Mouse (Mus musculus): Measurements from ENCODE around the gene Scn4b.
A peak's percentile ranks its signal among the peaks of the same experiment; 100 is the strongest.

Scn4b gene

DNA sequence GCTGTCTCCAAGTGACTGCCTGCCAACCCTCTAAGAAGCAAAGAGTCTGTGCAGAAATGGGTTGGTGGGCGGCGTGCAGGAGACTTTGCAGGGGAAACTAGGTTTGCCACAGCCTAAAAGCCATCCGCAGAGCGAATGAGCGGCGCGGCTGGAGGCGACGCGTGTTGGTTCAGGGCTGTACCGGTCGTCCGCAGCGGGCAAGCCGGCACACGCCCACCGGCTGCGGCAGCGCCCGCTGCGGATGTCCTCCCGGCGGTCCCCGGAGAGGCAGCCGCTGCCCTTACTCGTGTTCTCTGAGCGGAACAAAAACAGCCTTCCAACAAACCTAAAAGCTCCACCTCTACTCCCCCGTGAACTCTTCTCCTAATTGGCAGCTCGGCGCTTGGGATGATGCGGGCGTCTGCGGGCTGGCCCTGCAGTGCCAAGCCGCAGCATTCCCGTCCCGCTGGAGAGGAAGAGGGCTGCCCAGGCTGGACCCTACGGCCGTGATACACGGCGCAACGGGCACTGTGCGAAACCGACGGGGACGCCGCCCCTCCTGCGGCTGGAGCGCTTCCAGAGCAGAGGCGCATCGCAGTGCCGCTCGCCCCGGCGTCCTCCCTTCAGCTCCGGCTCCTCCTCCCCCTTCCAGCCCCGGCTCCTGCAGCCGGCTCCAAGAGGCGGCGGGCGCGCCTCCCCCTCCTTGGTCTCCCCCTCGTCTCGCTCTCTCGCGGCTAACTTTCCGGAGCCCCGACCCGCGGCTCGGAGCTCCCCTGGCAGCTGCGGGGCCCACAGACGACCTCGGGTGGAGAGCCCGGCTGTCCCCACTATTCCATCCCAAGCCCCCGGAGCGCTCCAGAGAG, at the start of gene Scn4b:
Gene Scn4b (plus strand): TSS at position 205 of the 842 bp plus-strand sequence.
- peak; percentile 25 for DNase-seq

DNA sequence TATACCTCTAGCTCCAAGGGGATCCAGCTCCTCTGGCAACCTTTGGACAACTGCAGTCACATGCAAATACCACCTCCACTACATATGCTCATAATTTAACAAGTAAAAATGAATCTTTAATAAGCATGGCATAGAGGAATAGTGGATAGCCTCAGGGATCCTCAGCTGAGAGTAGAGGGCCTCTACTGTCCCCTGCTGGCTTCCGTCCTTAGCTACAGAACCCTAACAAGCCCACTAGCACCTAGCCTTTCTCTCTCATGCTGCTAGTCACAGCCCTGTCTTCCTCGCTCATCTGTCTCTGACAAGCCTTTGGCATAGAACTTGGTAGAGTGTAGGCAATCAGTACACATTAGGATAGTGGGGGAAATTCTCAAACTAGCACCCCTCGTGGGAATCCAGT, 47.4 kb upstream of the Scn4b start:
- no peak for DNase-seq

DNA sequence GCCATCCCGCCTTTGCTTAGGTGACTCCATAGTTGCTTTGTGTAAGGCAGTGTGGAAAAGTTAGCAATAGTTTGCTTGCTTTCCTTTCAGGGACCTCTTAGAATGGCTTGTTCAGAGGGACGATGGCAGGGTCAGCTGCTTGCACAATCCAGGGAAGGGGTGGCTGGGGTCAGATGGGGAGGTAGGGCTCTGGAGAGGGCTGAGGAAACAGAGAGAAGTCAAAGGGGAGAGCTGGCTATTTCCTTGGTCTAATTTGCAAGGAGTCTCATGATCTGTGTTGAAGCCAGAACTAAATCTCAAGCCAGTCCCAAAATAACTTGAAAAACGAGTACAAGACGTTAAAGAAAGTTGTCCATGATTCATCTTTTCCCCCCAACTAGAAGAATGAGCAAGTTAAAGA, 45.6 kb upstream of the Scn4b start:
- no peak for DNase-seq

DNA sequence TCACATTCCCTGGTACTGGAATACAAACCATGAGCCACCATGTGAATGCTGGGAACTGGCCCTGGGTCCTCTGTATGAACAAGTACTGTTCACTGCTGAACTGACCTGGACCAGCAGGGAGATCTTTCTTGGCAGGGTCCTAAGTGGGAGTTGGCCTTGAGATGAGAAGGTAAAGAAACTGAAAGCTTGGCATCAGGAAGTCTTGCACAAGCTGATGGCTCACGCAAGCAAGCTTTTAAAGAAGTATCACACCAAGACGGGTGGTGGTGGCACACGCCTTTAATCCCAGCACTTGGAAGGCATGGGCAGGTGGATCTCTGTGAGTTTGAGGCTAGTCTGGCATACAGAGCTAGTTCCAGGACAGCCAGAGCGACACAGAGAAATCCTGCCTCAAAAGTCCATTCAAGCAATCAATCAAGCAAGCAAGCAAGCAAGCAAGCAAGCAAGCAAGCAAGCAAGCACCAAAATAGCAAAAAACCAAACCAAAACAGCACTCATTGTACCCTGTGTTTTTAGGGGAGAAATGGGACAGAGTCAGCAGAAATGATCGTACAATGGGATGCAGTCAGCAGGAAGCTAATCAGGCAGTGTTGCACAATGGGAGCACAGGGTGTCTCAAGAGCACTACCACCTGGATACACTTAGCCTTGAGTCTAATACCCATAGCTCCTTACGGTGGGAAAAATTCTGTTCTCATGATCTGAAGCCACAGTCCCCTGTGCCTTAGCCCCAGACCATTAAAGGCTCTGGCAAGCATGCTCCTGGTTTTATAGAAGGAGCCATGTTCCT, 42.9 kb upstream of the Scn4b start:
- DNase-seq, result no peak

DNA sequence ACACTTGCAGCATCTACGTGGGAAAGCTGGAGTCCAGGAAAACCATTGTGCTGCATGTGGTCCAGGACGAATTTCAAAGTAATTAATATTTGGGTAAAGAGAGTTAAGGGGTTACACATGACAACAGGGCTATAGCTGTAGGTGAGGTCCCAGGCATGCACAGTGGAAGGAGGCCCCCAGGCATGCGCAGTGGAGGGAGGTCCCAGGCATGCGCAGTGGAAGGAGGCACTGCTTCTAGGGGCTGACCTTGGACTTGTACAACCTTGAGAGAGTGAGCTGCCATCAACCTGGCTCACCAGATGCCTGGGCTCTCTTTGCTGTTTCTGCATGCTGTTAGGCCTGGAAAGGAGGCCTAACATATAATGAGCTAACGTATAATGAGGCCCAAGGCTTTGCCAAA, 40.3 kb upstream of the Scn4b start:
- no peak for DNase-seq

DNA sequence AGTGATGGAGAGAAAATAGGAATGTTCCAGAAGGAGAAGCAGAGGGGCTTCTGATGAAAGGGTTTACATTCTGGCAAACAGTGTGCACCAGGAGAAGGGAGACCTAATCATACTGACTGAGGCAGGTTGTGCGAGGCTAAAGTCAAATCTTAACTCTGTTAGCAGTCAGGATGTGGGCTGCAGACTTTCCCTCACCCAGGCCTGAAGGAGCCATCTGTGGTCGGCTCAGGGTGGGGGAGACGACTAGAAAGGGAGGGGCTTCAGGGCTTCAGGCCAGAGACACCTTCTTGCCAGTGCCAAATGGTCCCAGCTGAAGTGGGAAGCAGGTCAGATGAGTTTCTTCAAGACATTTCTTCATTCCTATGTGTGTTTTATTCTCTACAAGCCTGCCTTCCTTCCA, 39.8 kb upstream of the Scn4b start:
- no peak for DNase-seq

DNA sequence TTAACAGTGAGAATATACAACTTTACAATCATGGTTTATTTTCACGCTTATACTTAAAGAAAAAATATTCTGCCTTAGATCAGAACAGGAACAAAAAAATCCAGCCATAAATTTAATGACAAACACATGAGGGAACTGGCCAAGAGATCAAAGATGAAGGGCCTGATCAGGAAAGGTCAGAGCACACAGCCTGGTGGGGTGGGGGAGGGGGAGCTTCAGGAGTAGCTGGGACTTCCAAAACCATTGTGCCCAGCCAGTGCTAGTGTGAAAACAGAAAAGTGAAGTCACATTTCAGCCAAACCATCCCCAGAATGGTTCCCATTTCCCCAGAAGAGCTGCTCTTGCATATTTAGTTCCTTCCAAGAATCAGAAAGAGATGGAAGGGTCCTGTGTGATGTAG, 35.7 kb upstream of the Scn4b start:
- DNase-seq, result no peak

DNA sequence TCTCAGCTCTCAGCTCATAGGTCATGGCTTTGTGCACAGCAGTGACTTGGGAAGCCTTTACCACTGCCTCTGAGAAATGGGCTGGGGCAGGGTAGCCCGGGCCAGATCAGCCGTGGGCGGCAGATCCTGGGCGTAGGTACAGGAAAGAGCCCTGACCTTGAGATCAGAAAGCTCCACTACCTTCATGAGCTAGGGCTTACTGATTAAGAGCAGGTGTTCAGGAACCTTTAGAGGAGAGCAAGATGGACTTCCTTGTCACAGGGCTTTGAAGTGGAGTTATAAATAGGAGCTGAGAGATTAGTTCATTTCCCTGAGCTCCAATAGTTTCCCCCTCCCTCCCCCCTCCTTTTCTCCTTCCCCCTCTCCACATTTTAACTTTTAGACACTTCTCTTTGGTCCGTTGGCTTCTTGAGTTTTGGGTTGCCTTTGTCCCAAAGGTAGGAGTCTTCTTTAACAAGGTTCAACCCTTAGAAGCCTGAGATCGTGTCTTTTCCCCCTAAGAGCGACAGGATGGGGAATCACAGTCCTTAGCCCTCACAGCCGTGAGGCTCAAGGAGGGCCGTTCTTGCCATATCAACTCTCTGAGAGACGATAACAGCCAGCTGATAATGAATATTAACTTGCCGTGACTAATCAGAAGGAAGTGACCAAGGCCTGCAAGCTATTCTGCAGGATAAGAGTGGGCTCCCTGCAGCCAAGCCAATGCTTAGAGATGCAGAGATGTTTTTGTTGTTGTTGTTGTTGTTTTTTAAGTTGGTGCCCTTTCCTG, 34.8 kb upstream of the Scn4b start:
- DNase-seq, result no peak

DNA sequence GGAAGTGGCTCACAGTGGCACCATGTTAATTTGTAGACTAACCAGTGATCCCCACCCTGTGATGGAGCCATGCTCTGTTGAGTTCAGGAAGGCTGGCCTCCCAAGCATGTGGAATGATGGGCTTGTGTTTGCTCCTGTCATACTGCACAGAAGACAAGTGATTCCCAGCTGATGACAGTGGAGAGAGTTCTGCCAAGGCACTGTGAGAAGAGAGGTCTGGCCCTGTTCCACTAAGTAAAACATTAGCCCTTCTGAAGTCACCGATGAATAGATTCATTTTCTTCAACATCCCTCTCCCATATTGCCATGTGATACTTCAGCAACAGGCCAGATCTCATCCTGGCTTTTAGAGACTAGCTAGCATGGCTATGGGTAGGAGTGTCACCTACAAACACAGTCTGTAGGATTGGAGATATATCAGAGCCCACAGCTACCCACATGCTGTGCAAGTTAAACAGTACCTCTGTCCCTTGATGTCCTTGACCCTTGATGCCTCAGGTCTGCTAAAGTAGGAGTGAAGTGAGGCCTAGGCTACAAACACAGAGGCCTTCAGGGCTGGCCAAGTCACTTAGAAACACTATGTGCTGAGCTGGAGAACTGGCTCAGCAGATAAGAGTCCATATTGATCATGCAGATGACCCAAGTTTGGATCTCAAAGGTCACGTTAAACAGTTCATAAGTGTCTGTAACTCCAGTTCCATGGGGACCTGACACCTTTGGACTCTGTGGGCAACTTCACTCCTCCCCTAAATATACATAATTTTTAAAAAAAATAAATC, 32.4 kb upstream of the Scn4b start:
- DNase-seq, result no peak

DNA sequence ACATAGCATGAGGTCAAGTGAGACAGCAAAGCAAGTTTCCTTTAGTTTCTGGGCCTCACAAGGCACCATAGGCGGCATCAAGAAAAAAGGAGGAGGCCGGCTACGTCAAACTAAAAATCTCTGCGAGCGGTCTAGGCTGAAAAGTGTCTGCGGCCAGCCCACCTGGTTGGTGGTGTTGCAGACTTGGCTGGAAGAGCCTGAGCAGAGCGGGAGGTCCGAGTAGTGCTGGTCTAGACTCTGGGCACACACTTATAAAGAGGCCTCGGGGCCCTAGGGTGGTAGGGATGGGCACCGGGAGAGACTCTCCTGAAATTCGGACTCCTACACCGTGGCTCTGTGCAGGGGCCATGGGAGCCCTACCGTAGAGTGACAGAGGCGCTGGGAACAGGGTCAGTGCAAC, 22.5 kb upstream of the Scn4b start:
- peak; percentile 34 for DNase-seq

DNA sequence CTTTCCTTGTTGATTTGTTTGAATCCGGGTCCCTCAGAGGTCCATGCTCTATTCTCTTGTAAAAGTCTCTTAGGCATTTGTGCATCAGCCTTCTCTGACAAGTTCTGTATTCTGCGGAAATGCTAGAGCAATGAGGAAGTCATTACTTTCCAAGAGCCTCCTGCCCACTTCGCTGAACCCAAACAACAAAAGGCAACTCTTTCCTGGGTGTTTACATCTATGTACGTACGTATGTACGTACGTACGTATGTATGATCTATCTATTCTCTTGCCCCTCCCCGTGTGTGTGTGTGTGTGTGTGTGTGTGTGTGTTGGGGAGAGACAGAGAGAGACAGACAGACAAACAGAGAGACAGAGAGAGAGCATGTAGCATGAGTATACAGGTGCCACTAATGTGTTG, 21.4 kb upstream of the Scn4b start:
- no peak for DNase-seq

DNA sequence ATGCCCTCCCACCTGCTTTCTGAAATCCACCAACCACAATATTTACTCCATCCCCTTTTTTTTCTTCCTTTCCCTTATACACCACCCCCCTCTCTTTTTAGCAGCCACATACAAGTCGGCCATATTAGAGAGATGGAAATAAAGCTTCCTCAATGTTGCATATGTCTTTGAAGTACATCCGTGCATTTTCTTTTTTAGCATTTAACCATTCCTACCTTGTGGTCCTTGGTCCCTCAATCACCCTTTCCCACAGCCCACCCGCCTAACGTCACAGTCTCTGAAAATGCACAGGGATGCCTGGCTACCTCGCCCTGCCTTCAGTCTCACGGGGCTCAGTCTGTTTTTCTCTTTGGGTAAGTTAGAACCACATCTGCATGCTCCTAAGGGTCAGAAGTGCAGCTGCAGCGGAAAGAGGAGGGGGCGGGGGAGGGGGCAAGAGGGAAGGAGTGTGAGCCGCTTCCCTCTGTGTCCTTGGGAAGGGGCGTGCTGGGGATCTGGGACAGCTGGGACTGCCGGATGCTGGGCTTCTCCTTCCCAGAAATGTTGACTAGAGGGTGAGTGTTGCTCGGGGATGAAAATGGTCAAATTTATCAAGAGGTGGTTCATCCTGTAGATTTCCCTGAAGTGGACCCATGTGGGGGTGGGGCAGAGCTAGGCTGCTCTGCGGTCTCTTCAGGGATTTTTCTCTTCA, 20.3 kb upstream of the Scn4b start, which contains the start of gene Scn2b:
Gene Scn2b (plus strand): TSS at position 42 of the 691 bp plus-strand sequence.
- DNase-seq, result no peak

DNA sequence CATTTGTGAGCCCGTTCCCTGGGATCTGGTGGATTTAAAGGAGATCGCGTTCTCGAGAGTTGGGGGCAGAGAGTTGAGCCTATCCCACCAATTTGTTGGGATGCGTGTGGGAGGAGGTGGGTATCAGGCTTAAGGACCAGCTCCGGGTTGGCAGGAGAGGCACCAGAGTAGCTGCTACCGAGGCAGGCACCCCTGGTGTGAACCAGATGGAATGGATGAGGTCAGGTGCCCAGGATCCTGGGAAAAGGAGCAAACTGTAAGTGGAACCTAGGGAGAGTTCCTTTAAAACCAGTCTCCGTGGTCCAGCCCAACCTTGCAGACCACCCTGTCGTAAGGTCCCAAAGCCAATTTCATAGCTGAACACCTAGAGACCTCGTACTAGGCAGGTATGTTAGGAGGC, 19.6 kb upstream of the Scn4b start:
- no peak for DNase-seq

DNA sequence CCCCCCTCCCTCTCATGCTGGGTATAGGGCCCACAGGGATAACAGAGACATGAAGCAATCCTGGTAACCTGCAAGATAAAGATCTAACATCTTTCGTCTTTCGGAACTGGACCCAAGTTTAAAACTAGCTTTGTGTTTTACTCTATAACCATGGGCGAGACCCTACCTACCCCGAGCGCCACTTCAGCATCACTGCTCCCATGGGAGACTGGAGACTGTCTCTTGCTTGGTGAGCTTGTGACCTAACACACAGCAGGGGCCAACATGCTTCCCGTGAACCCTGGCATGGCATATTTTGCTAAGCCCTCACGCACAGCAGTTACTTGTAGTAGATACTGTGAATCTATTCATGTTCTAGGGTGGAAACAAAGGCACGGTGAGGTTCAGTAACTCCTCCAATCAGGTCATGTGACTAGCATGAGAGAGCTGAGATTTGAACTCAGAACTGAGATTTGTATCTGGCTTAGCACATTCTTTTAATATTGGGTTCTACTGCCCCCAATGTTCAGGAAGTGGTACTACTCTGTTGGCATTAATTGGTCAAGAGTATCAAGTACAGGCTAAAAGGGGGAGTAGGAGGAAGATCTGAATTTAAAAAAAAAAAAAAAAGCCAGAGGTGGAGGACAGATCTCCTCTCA, 18.8 kb upstream of the Scn4b start:
- no peak for DNase-seq

DNA sequence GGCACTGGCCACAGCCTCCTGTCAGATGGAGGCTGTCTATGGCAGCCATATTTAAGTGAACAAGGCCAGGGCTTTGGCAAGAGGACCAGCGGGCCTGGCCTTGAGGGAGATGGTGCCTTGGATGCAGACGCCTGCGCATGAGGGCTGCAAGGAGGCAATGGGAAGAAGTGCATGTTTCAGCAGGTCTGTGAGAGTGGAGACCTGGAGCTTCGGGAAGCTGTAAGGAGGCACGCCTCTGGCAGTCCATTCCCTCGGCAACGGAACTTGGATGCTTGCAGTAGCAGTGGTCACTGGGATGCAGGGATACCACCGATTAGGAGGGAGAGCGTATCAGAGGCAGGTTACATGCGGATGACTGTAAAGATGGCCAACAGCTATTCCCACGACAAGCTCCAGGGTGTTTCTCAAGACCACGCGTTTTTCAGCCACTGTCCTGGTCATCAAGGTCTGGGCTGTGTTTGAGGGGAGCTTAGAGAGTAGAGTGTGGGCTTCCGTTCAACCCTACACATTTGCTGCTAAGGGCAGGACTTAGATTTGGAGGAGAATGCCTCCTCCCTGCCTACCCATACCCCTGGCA, 18.2 kb upstream of the Scn4b start:
- no peak for DNase-seq

DNA sequence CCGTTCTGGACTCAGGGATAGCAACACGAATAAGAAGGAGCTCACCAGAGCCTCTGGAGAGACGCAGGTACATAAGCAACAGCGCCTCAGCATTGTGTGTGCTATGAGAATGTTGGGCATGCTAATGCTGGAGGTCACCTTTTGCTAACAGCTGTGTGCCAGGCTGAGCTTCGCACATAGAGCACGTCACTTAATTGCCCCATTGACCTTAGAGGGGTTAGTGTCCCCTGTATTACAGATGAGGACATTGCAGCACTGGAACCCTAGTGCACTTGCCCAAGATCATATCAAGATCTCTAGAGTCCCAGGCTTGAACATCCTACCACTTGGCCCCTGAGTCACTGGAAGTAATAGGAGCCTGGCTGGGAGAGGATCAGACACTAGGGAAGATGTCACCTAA, 17.6 kb upstream of the Scn4b start:
- no peak for DNase-seq

DNA sequence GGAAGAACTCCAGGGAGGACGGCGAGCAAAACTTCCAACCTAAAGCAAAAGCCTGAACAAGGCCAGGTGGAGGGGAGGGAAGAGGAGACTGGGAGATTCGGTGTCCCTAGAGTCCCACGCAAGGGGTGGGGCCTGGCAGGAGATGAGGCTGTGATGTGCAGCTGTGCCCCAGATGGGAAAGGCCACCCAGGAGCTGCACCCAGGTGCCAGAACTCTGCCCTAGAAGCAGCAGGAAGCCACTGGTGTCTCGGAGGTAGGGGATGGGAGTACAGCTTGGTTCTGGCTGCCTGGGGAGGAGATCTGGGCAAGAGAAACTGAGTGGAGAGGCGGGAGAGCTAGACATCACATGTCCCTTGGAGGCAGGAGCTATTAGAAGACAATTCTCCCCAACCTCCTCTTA, 17.2 kb upstream of the Scn4b start:
- DNase-seq, result no peak

DNA sequence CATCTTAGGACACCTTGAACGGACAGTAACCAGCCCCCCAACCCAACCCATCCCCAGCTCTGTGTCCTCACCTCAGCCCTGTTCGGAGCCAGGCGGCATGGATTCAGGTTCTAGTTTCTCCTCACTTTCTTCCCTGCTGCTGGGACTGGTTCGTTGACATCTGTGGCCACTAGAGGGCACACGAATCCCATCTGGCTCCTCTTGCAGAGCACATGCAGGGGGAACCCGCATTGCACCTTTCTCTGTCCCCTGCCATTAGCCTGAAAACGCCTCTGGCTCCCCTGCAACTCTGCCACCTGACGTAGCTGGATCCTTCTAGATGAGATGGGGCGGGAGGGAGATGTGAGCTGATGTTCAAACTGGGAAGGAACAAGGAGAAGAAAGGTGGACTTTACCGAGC, 16.4 kb upstream of the Scn4b start:
- DNase-seq, result peak; percentile 67

DNA sequence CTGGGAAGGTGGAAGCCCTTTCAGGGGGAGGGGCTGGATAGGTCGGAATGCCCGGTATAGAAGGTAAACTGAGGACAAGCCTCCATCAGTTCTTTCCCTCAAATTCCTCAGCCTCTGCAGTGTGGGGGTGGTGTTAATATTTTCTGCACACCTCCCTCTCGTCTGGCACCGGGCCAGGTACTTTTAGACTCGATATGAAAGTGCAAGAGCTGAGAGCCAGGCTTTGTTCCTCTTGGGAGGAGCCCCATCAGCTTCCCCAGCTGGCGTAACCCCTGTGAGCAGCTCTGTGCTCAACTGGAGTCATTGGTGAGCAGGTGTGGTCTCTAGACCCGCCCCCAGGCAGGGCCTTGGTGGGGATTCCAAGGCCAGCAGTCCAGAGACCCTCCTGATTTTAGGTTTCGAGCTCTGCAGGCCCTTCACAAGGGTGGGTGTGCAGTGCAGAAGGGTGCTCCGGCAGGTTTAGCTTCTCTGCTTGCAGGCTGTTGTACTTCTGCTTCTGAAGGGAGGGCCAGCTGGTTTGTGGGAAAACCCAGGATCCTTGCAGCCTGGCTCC, 15.9 kb upstream of the Scn4b start:
- DNase-seq, result no peak

DNA sequence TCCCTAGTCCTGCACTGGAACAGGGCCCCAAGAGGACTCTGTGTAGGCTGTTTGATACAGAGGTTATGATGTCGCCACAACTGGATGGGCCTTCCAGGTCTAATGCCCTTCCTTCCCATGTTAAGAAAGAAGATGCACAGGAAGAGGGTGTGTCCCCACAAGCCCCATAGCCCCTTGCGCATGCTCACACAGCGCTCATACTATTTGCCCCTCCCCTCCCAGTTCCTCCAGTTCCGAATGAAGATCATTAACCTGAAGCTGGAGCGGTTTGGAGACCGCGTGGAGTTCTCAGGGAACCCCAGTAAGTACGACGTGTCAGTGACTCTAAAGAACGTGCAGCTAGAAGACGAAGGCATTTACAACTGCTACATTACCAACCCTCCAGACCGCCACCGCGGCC, 13.0 kb upstream of the Scn4b start:
- DNase-seq, result no peak

DNA sequence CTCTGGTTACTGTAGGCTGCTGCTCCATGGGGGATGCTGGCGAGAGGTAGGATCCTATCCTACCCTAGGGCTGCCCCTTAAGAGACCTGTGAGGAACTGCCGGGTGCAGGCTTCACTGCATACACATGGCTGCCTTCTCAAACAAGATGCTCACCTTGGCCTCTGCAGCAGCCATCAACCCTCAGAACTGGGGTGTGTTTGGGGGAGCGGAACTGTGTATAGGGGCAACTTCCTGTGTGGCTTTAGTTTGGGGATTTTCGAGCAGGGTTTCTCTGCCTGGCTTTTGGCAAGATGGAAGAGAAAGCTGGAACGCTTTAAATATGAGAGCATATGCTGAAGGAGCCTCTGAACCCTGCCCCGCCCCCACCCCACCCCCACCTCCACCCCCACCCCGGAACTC, 11.3 kb upstream of the Scn4b start:
- DNase-seq, result no peak
